Mouse (Mus musculus) urinary bladder, postnatal 4 days (tissue): ENCODE measurements around the gene Slk.

Experiments used
- DNase-seq, 2 experiments: peaks; one replicate each; pipeline ENCODE4 v3.0.0; 2021 to 2022; ENCODE audit warnings: low spot score in 2 of 2

Slk gene

DNA sequence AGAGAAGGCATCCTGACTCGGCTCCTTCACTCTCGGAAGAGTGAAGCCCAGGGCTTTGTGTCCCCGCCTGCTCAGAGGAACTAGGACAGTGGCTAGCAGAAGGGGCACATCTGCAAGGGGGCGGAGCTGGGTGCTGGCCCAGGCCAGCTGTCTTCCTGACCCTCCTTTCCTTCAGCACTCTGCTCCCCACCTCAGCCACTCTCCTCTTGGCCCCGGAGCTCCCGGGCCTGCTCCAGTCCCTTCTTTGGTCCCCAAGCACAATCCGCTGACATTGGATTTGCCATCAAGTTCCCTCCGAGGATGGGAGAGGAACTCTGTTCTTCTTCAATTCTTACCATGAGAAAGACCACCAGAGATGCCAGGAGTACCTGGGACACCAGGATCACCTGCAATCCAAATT is 72.8 kb downstream of the Slk start:
- peak in 1 of 2 experiments; percentile 58 for DNase-seq

DNA sequence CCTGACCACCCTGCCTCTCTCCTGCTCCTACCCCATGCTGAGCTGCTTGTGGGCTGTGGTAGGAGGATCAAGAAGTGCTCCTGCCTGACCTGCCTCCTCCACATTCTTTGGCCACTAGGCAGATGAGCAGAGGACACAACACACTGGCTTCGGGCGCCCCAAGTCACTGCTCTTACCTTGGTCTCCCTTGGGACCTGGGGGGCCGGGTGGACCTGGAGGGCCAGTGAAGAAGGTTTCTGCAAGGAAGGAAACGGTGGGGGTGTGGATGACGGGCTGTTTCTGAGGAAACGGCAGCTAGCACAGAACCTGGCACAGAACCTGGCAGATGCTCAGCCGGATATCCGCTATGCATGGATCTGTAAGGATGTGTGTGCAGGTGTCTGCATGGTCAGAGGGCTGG is 73.7 kb downstream of the Slk start:
- peak; percentile 17 to 56 for DNase-seq

DNA sequence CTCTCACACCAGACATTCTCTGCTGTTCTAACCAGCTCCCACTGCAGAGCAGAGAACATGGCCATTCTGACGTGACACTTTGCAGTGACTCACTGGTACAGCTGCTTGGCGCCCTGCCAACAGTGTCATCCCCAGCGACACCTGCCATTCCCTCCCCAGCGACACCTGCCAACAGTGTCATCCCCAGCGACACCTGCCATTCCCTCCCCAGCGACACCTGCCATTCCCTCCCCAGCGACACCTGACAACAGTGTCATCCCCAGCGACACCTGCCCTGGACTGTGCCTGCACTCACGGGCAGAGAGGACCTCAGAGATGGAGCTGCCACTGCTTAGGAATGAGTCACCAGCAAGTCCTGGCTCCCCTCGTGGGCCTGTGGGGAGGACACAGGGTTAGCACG is 75.4 kb downstream of the Slk start:
- peak in 1 of 2 experiments; percentile 61 for DNase-seq

DNA sequence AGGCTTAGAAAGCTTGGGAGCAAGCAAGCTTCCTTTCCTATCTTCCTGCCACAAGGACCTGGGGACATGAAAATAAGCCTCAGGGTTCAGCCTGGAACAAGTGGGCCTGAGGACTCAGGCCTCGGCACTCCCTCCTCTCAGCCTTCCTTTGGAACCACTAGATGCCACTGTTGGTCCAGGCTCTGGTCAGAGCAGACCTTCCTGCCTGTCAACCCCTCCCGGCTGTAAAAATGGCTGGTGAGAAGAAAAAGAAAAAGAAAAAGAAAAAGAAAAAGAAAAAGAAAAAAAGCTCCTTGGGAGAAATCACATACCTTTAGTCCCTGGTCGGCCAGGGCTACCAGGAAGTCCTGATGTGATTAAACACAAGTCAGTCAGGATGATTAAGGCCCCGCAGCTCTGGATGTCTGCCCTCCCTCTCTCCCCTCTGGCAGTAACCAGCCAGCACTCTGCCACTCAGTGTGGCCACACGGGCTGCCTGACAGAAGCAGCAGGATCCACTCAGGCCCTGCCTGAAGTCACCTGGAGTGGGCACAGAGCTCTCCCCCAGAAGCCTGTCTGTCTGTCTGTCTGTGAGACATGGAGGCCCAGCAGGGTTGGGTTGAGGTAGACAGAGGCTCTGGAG is 79.5 kb downstream of the Slk start:
- peak; percentile 63 to 74 for DNase-seq

DNA sequence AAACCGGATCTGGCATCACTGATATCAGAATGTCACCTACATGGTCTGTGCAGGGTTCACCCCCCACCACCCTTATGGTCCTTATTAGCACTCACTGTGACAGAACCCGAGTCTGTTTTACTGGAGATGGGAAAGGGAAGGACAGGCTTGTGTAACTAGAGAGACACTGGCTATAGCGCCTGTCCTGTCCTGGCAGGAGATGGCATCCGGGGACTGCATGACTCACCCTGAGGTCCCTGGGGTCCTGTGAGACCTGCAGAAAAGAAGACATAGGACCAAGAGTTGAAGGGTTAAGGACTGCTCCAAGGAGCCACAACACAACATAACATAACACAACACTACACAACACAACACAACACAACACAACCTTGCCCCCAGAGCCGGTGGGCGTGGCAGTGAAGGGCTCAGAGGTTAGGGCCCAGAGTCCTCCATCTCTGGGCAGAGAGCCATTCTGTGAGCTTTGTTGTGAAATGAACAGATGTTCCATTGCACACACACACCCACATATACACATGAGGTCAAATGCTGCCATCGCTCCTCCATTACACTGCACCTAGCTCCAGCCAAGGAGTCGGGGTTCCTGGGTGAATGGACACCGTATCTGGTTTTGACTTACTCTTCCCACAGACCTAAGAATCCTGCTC is 80.4 kb downstream of the Slk start:
- DNase-seq = no peak

DNA sequence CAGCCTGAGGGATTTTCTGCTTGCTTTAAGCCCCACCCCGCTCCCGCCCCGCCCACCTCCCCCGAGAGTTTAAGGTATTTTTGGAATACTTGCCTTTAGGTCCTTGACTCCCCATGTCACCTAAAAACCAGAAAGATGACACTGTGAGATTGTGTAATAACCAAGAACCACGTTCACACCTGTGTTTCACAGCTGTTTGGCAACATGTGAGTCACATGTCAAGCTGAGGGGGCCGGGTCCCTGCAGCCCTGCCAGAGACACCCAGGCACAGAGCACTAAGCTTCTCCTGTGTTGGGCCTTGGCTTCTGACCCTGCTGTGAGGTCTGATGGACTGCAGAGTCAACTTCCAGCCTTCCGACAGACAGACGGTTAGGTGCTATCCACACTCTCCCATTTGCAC is 88.1 kb downstream of the Slk start:
- no peak for DNase-seq

DNA sequence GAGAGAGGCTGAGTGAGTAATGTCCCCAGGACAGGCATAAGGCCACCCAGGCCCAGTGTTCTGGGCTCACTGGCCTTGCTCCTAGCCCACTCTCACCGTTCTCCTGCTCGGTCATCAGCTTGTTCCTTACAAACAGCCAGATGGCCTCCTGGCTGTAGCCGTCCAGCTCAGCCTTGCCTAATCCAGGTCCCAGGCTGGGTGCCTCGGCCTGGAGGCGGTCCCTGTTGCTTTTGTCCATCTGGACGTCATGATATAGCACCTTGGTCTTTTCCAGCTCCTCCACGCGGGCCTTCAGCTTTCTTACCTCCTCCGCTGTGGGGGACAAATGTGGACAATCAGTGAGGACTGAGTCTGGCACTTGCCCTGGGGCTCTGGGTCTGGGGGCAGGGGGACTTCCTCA is 88.9 kb downstream of the Slk start:
- no peak for DNase-seq

DNA sequence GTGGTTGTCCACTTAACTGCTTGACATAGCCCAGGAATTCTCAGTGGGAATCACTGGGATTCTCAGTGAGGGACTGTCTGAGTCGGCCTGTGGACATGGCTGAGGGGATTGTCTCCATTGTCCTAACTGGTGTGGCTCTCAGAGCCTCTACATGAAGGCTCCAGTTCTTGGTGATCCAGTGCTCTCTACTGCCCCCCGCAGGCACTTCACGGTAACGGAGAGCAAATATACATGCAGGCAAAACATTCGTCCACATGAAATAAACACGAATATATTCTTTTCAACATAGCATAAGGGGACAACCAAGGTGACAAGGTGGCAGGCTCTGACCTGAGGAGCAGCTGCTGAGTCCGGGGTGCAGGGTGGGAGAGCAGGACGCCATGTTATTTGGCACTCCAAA is 94.9 kb downstream of the Slk start:
- DNase-seq = no peak

DNA sequence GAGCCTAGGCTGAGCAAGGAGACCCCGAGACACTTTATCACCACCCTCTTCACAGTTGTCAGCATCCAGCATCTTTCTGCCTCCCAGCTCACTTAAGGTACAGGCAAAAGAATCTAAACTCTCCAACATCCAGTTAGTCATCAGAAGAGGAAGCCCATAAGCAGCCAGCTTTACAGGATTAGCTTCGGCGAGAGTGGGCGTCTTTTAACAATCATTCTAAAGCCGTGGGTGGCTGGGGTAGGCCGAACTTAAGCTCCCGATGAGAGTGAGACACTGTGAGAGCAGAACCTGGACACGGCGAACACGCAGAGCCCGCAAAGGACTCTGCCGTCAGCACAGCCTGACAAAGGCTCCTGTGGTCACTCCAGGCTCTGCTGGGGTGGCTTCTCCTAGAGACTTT is 99.2 kb downstream of the Slk start:
- DNase-seq = no peak

DNA sequence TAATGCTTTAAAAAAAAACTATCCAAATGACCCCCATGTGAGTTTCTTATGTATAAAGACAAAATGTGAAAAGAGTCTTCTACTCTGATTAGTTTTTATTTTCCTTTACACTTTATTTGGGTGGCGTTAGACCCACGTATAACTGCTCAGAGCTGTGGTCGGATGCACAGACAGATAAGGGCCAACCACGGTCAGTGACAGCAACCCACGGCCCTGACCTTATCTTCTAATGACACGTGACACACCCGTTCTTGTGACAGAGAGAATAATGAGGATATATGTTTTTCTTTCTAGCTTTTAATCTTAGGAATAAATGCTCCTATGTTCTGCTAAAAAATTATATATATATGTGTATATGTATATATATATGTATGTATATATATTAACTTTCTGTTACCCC is 110.1 kb downstream of the Slk start:
- no peak for DNase-seq

DNA sequence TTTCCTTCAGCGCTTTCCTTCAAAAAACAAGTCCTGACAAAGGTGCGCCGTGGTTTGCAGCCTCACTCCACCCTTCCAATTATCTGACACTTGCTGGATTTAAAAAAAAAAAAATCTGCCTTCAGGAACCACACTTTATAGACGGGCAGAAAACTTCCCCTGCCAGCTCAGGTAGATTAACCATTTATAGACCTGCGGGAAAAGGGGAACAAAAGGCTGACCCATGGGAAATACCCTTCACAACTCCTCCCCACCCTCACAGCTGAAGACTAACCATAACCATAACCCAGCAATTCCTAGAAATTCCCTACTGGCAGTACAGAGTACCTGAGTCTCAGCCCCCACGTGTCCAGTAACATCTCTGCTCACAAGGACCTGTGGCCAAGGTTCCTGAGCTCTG is 112.5 kb downstream of the Slk start, which contains the start of gene Col17a1:
TSS of gene Col17a1 (minus strand) at position 101 of the 400 bp plus-strand sequence.
- no peak for DNase-seq
